Mouse (Mus musculus) heart, postnatal 36 days (tissue): Measurements from ENCODE around the gene Sik3. TPM values are rescaled to one million over a fixed set of nuclear protein-coding genes. Genes with fewer than 3 reads are reported as not detected.

ENCODE experiments used
- DNase-seq, 2 experiments: peaks; one replicate each; pipeline ENCODE4 v3.0.0; 2021 to 2022
- intact Hi-C: fragments of 180-260 bp; cut with DNase I; formaldehyde crosslinking; loops from one replicate; pipeline ENCODE4 v1.15.1; 2025
- total RNA-seq, 2 experiments: library from RNA; stranded (reverse); gene quantifications; 2 replicates each; pipeline ENCODE4 v1.2.3; 2021

Gene Sik3
- total RNA-seq, 2 experiments from 2014 or later, result 75.9 to 76.1 TPM

DNA sequence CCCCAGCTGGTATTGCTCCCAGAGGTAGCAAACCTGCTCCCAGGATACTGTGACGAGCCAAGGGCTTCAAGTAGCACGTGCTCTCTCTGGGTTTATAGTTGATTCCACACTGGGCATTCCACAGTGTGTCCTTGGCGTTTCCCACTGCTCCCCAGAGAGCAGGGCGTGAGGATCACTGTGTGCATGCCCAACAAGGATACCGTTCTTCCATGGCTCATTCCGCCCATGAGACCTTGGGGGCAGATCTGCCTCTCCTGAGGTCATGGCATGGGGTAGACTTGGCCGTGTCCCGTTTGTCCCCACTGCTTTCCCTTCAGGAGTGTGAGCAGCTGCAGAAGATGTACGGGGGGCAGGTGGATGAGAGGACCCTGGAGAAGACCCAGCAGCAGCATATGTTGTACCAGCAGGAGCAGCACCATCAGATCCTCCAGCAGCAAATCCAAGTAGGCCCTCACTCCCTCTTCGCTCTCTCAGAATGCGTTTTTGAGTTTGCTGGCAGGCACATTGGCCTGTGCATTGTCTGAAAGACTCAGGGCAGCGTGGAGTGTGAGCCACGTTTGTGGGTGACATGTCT lies 195.9 kb downstream of the Sik3 start:
- no peak for DNase-seq
- intact Hi-C loops, result no loop called here

DNA sequence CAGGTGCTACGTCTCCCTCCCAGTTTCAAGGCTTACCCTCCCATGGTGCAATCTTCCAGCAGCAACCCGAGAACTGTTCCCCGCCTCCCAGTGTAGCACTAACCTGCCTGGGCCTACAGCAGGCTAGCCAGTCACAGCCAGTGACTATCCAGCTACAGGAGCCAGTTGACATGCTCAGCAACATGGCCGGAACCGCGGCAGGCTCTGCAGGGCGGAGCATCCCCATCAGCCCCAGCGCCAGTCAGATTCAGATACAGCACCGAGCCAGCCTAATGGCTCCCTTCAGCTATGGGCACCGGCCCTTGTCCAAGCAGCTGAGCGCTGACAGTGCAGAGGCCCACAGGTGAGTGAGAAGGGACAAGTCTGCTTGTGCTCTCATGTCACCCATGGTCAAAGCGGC lies 197.9 kb downstream of the Sik3 start:
- intact Hi-C loops, result no loop called here
- DNase-seq, result no peak

GRCm38 (mm10) chr9:46214276-46214675 lies 201.7 kb downstream of the Sik3 start:
- intact Hi-C loops, result no loop called here
- no peak for DNase-seq

GRCm38 (mm10) chr9:46214946-46215337 lies 202.3 kb downstream of the Sik3 start:
- no peak for DNase-seq
- intact Hi-C loops, result no loop called here

DNA sequence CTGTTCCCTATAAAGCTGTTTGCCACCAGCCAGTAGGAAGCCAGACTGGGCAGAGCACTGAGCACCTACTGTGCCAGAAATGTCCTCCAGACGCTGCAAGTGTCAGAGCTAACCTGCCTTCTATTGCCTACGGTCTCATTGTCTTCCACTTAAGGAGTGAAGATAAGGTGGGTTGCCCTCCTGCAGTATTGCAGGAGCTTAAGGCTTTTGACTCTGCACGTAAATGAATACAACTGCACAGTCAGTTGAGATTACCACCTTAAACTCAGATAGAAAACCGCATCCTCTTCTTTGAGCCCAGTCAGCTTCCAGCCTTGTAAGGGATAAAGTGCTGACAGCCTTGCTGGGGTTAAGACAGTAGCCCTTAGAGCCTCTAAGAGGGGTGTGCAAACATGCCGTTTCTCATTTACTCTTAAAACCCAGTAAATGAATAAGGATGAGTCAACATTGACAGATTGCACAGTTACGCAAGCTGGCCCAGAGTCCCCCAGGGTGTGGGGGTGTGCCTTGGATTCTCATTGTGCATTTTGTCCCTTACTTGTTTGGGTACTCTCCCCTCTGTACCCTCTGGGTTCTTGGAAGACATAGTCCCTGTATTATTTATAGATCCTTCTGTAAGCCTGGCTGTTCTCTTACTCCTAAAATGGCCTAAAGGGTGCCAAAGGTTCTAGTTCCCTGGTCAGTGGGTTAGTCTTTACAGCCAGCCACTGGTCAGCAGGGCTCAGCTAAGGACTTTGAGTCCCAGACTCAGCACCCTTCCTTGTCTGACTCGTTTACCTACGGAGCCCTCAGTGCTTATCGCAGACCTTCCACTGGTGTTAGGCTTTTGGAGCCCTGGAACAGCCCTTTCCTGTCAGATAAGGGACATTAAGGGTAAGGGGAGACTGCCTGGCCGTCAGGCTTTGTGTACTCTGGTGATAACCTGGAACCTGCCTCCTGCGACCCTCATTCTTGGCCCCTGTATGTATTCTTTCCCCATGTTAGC lies 203.0 kb downstream of the Sik3 start:
- intact Hi-C loops, result no loop called here
- DNase-seq, result peak in 1 of 2 experiments; percentile 31

DNA sequence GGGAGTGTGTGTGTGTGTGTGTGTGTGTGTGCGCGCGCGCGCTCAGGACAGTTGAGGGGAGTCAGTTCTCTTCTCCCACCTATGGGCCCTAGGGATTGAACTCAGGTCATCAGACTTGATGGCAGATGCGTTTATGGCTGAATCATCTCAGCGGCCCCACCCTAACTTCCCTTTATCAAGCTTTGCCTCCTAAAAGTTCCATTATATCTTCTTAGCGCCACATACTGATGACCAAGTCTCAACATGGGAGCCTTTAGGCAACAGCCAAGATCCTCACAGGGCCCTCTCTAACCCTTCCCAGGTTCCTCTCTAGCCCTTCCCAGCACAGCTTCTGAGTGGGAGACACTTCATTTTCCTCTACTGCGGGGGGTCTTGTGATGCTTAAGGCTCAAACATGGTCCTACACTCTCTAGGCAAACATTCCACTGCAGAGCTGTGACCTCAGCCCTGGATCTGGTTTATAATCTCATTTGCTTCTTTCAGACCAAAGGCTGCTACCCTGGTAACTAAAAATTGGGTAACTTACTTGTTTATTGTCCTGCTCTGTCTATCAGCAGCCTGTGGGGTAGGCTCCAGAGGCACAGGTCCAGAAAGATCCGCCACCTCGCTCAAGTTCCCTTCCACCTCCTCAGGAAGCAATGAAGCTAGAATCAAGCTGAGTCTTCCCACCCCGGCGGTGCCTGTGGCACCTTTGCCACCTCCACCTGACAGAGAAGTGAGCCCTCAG lies 204.3 kb downstream of the Sik3 start:
- intact Hi-C loops, result no loop called here

GRCm38 (mm10) chr9:46218176-46218575 lies 205.6 kb downstream of the Sik3 start:
- DNase-seq, result no peak
- intact Hi-C loops, result no loop called here

More for the DNA sequence above, 204.3 kb downstream of the Sik3 start:
- no peak for DNase-seq

DNA sequence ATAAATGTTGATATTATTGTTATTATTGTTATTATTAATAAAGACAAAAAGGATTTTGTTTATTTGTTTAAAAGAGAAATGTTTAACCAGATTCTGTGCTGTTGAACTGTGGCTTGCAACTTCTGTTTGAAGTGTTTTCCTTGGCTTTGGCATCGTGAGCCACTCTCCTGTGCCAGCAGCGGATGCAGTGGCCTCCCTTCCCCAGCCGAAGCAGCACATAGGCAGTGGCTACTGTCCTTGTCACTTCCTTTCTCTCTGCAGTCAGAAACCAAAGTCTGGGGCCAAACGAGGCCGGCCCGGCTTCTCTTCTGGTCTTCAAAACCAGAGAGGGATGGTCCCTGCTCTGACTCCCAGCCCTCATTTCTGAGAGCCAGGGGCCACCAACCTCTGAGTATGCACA lies 210.5 kb downstream of the Sik3 start:
- intact Hi-C loops, result no loop called here
- no peak for DNase-seq

DNA sequence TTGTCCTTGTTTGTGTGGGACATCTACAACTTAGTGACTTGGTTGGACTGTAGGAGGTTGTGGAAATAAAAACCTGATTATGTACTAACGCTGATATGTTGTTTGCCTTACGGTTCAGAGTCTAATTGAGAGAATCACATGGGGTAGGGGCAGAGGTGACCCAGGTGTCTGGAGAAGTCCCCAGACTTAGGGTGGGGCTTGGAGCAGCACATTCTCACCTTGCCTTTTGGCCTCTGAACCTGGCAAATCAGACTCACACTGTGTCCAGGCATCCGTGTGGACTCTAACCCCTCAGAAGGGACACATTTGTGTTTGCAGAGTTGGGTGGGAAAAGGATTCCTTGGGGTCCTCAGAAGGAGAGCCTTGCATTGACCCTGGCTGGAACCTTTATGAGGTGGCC lies 211.5 kb downstream of the Sik3 start:
- intact Hi-C loops, result no loop called here
- no peak for DNase-seq

GRCm38 (mm10) chr9:46224945-46225660 lies 212.5 kb downstream of the Sik3 start:
- no peak for DNase-seq
- intact Hi-C loops, result no loop called here

- intact Hi-C loops, result no loop called here
- no peak for DNase-seq
Observed at GRCm38 (mm10) chr9:46227064-46227614, 214.5 kb downstream of the Sik3 start.

GRCm38 (mm10) chr9:46228491-46228890 lies 215.9 kb downstream of the Sik3 start, which contains the start of gene Apoa1:
Apoa1 (plus strand) TSS chr9:46228580.
- DNase-seq, result no peak
- intact Hi-C loops, result no loop called here

DNA sequence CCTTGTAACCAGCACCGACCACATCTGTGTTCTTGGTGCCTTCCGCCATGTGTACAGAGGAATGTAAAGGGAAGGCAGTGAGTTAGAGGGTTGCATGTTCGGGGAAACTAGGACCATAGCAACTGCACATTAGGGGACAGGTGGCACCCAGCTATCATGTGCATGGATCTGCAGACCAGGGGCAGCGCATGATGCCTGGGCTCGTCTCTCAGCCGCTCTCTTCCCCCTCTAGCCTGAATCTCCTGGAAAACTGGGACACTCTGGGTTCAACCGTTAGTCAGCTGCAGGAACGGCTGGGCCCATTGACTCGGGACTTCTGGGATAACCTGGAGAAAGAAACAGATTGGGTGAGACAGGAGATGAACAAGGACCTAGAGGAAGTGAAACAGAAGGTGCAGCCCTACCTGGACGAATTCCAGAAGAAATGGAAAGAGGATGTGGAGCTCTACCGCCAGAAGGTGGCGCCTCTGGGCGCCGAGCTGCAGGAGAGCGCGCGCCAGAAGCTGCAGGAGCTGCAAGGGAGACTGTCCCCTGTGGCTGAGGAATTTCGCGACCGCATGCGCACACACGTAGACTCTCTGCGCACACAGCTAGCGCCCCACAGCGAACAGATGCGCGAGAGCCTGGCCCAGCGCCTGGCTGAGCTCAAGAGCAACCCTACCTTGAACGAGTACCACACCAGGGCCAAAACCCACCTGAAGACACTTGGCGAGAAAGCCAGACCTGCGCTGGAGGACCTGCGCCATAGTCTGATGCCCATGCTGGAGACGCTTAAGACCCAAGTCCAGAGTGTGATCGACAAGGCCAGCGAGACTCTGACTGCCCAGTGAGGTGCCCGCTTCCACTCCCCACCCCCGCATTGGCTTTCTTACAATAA lies 217.2 kb downstream of the Sik3 start:
- peak; percentile 77 for DNase-seq
- intact Hi-C loops, result loop anchor here (2.0 kb wide), 1 partner anchor 15 kb away; no protein-coding TSS in a partner anchor

- intact Hi-C loops, result loop anchor here (2.0 kb wide), 1 partner anchor 14 kb away; no protein-coding TSS in a partner anchor
- no peak for DNase-seq
Observed at GRCm38 (mm10) chr9:46230450-46230975, 217.9 kb downstream of the Sik3 start.

DNA sequence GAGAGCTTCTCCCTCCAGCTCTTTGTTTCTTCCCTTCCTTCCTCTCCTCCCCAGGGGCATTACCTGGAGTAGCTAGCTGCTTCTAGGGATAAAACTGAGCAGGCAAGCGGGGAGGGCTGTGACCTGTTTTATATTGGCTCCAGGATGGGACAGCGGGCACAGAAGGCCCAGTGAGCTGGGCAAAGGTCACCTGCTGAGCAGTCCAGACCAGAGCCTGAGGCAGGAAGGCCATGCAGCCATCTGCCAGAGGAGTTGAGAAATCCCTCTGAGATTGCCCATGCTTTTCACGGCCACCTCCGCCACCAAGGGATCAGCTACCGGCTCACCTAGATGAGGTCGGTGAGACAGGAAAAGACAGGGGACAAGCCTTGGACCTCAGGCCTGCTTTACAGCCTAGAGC lies 222.6 kb downstream of the Sik3 start:
- no peak for DNase-seq
- intact Hi-C loops, result no loop called here

- DNase-seq, result no peak
- intact Hi-C loops, result no loop called here
Observed at GRCm38 (mm10) chr9:46235596-46235648, 222.8 kb downstream of the Sik3 start, which contains the start of gene Apoc3. Apoc3 (minus strand) TSS chr9:46235636.

- intact Hi-C loops, result no loop called here
- no peak for DNase-seq
Observed at GRCm38 (mm10) chr9:46235649-46236048, 223.0 kb downstream of the Sik3 start.

GRCm38 (mm10) chr9:46238850-46239249 lies 226.2 kb downstream of the Sik3 start:
- intact Hi-C loops, result no loop called here
- no peak for DNase-seq

GRCm38 (mm10) chr9:46240526-46241153 lies 228.0 kb downstream of the Sik3 start, which contains the start of gene Apoa4:
Apoa4 (plus strand) TSS chr9:46240696.
- intact Hi-C loops, result no loop called here
- DNase-seq, result no peak
